Mouse (Mus musculus) MEL (cell line): Measurements from ENCODE around the gene Olfr12. TPM values are rescaled to one million over a fixed set of nuclear protein-coding genes. Genes with fewer than 3 reads are reported as not detected.

ENCODE experiments used
- DNase-seq: peaks from one replicate; pipeline ENCODE4 v3.0.0; 2011; ENCODE audit warnings: low read depth, low spot score
- H3K27ac ChIP-seq: 2 replicates; pipeline ENCODE4 v1.5.1; 2012; ENCODE audit warnings: low read depth, mild to moderate bottlenecking, control low read depth, low read length, moderate library complexity; ENCODE audit not compliant: control insufficient read depth
- H3K27me3 ChIP-seq, 2 experiments: fragments of 150-350 bp in 1 of 2; sonication (generic) in 1 of 2; 2 replicates each; pipeline ENCODE4 v1.6.1; 2012; ENCODE audit warnings: low read length in 2 of 2, mild to moderate bottlenecking in 2 of 2, improper control_type of control experiment in 1 of 2, moderate library complexity in 1 of 2; ENCODE audit not compliant: insufficient read depth in 2 of 2, control insufficient read depth in 1 of 2
- H3K36me3 ChIP-seq, 2 experiments: 2 replicates each; pipeline ENCODE4 v1.6.1; 2012 to 2014; ENCODE audit warnings: low read length in 2 of 2, improper control_type of control experiment in 1 of 2, inconsistent platforms in 1 of 2, mild to moderate bottlenecking in 1 of 2; ENCODE audit not compliant: insufficient read depth in 2 of 2, control insufficient read depth in 1 of 2
- H3K4me1 ChIP-seq, 2 experiments: fragments of 150-350 bp in 1 of 2; sonication (generic) in 1 of 2; 2 replicates each; pipeline ENCODE4 v1.6.1; 2012; ENCODE audit warnings: low read length in 2 of 2, improper control_type of control experiment in 1 of 2, mild to moderate bottlenecking in 1 of 2; ENCODE audit not compliant: insufficient read depth in 2 of 2, control insufficient read depth in 1 of 2
- H3K4me3 ChIP-seq, 2 experiments: fragments of 150-350 bp in 1 of 2; sonication (generic) in 1 of 2; 2 replicates each; pipeline ENCODE4 v1.5.1; 2012; ENCODE audit warnings: low read depth in 2 of 2, low read length in 2 of 2, mild to moderate bottlenecking in 2 of 2, moderate library complexity in 2 of 2, control low read depth in 1 of 2, improper control_type of control experiment in 1 of 2; ENCODE audit not compliant: control insufficient read depth in 1 of 2, insufficient read depth in 1 of 2
- H3K79me2 ChIP-seq: 2 replicates; pipeline ENCODE4 v1.6.1; 2012; ENCODE audit warnings: mild to moderate bottlenecking, low read length, moderate library complexity; ENCODE audit not compliant: control insufficient read depth, poor library complexity, insufficient read depth
- H3K9ac ChIP-seq: 2 replicates; pipeline ENCODE4 v1.6.1; 2012; ENCODE audit warnings: low read depth, mild to moderate bottlenecking, control low read depth, low read length, moderate library complexity; ENCODE audit not compliant: control insufficient read depth, poor library complexity, severe bottlenecking
- H3K9me3 ChIP-seq: fragments of 150-350 bp; sonication (generic); replicated peaks from 2 replicates; pipeline ENCODE4 v1.6.1; 2012; ENCODE audit warnings: mild to moderate bottlenecking, low read length, improper control_type of control experiment, moderate library complexity; ENCODE audit not compliant: insufficient read depth
- CHD1 ChIP-seq: IDR thresholded peaks from 2 replicates; pipeline ENCODE4 v1.6.1; 2012; ENCODE audit warnings: low read depth, mild to moderate bottlenecking, inconsistent platforms, low read length, improper control_type of control experiment
- CHD2 ChIP-seq: IDR thresholded peaks from 2 replicates; pipeline ENCODE4 v1.6.1; 2011; ENCODE audit warnings: low read length, improper control_type of control experiment
- CTCF ChIP-seq, 3 experiments: IDR thresholded peaks in 2 of 3; conservative IDR thresholded peaks in 1 of 3; 2 replicates each; pipeline ENCODE4 v1.5.1; 2011 to 2012; ENCODE audit warnings: low read length in 3 of 3, low read depth in 2 of 3, mild to moderate bottlenecking in 2 of 3, improper control_type of control experiment in 1 of 3, inconsistent platforms in 1 of 3, mixed read lengths in 1 of 3, moderate library complexity in 1 of 3; ENCODE audit not compliant: control insufficient read depth in 1 of 3, insufficient read depth in 1 of 3, poor library complexity in 1 of 3, severe bottlenecking in 1 of 3
- E2F4 ChIP-seq: IDR thresholded peaks from 2 replicates; pipeline ENCODE4 v1.6.1; 2011; ENCODE audit warnings: low read depth, low read length, improper control_type of control experiment, borderline replicate concordance
- EP300 ChIP-seq, 2 experiments: IDR thresholded peaks; 2 replicates each; pipeline ENCODE4 v1.6.1; 2011; ENCODE audit warnings: improper control_type of control experiment in 2 of 2, low read length in 2 of 2, low read depth in 1 of 2, mild to moderate bottlenecking in 1 of 2
- ETS1 ChIP-seq: IDR thresholded peaks from 2 replicates; pipeline ENCODE4 v1.6.1; 2012; ENCODE audit warnings: low read depth, mild to moderate bottlenecking, inconsistent platforms, low read length, improper control_type of control experiment, moderate library complexity
- GABPA ChIP-seq: IDR thresholded peaks from 2 replicates; pipeline ENCODE4 v1.6.1; 2012; ENCODE audit warnings: low read depth, mild to moderate bottlenecking, inconsistent platforms, low read length, improper control_type of control experiment, moderate library complexity
- HCFC1 ChIP-seq: IDR thresholded peaks from 2 replicates; pipeline ENCODE4 v1.6.1; 2012; ENCODE audit warnings: low read depth, mild to moderate bottlenecking, inconsistent platforms, low read length, improper control_type of control experiment, moderate library complexity
- MAX ChIP-seq: IDR thresholded peaks from 2 replicates; pipeline ENCODE4 v1.6.1; 2011; ENCODE audit warnings: low read length, improper control_type of control experiment
- MAZ ChIP-seq: IDR thresholded peaks from 2 replicates; pipeline ENCODE4 v1.6.1; 2012; ENCODE audit warnings: low read depth, mild to moderate bottlenecking, inconsistent platforms, low read length, improper control_type of control experiment
- MYC ChIP-seq: IDR thresholded peaks from 2 replicates; pipeline ENCODE4 v1.6.1; 2011; ENCODE audit warnings: low read depth, mild to moderate bottlenecking, low read length, improper control_type of control experiment, moderate library complexity
- NELFE ChIP-seq: IDR thresholded peaks from 2 replicates; pipeline ENCODE4 v1.6.1; 2011; ENCODE audit warnings: low read depth, low read length, improper control_type of control experiment
- NRF1 ChIP-seq: IDR thresholded peaks from 2 replicates; pipeline ENCODE4 v1.6.1; 2014; ENCODE audit warnings: low read depth, mild to moderate bottlenecking, inconsistent platforms, low read length, improper control_type of control experiment, moderate library complexity; ENCODE audit not compliant: poor library complexity, insufficient read depth, severe bottlenecking
- POLR2A ChIP-seq, 2 experiments: IDR thresholded peaks; 2 replicates each; pipeline ENCODE4 v1.6.1; 2011 to 2012; ENCODE audit warnings: low read length in 2 of 2, mild to moderate bottlenecking in 2 of 2, control low read depth in 1 of 2, improper control_type of control experiment in 1 of 2, low read depth in 1 of 2, moderate library complexity in 1 of 2; ENCODE audit not compliant: control insufficient read depth in 1 of 2, insufficient read depth in 1 of 2, poor library complexity in 1 of 2
- POLR2AphosphoS2 ChIP-seq: IDR thresholded peaks from 2 replicates; pipeline ENCODE4 v1.6.1; 2011; ENCODE audit warnings: low read length, improper control_type of control experiment
- POLR2AphosphoS5 ChIP-seq: IDR thresholded peaks from 2 replicates; pipeline ENCODE4 v1.6.1; 2012; ENCODE audit warnings: low read depth, borderline replicate concordance, mild to moderate bottlenecking, inconsistent platforms, low read length, moderate library complexity, mixed read lengths
- RAD21 ChIP-seq: IDR thresholded peaks from 2 replicates; pipeline ENCODE4 v1.6.1; 2011; ENCODE audit warnings: mild to moderate bottlenecking, low read depth, low read length, improper control_type of control experiment
- SIN3A ChIP-seq: IDR thresholded peaks from 2 replicates; pipeline ENCODE4 v1.6.1; 2012; ENCODE audit warnings: low read length, improper control_type of control experiment, inconsistent platforms
- SMC3 ChIP-seq: IDR thresholded peaks from 2 replicates; pipeline ENCODE4 v1.6.1; 2011; ENCODE audit warnings: low read depth, low read length, improper control_type of control experiment
- TAL1 ChIP-seq: IDR thresholded peaks from 2 replicates; pipeline ENCODE4 v1.6.1; 2012; ENCODE audit warnings: mild to moderate bottlenecking, inconsistent platforms, low read length, moderate library complexity, mixed read lengths
- TCF12 ChIP-seq: IDR thresholded peaks from 2 replicates; pipeline ENCODE4 v1.6.1; 2014; ENCODE audit warnings: low read depth, mild to moderate bottlenecking, inconsistent platforms, low read length, improper control_type of control experiment, moderate library complexity
- UBTF ChIP-seq: IDR thresholded peaks from 2 replicates; pipeline ENCODE4 v1.6.1; 2012; ENCODE audit warnings: low read depth, mild to moderate bottlenecking, inconsistent platforms, low read length, improper control_type of control experiment, moderate library complexity, borderline replicate concordance; ENCODE audit not compliant: insufficient read depth
- USF1 ChIP-seq: IDR thresholded peaks from 2 replicates; pipeline ENCODE4 v1.6.1; 2014; ENCODE audit warnings: low read depth, mild to moderate bottlenecking, inconsistent platforms, low read length, improper control_type of control experiment, moderate library complexity
- ZC3H11A ChIP-seq: IDR thresholded peaks from 2 replicates; pipeline ENCODE4 v1.6.1; 2012; ENCODE audit warnings: low read depth, mild to moderate bottlenecking, inconsistent platforms, low read length, improper control_type of control experiment
- ZKSCAN1 ChIP-seq: IDR thresholded peaks from 2 replicates; pipeline ENCODE4 v1.6.1; 2012; ENCODE audit warnings: low read depth, mild to moderate bottlenecking, inconsistent platforms, low read length, improper control_type of control experiment, moderate library complexity
- ZMIZ1 ChIP-seq: IDR thresholded peaks from 2 replicates; pipeline ENCODE4 v1.6.1; 2012; ENCODE audit warnings: low read depth, mild to moderate bottlenecking, inconsistent platforms, low read length, improper control_type of control experiment, moderate library complexity
- polyA plus RNA-seq, 2 experiments: library from polyadenylated mRNA; stranded (reverse) in 1 of 2; unstranded in 1 of 2; fragments of >175 nt in 1 of 2; fragments of >200 nt in 1 of 2; gene quantifications; 2 replicates each; pipeline versions ENCODE4 v1.2.1 to v1.2.4; 2012; ENCODE audit warnings: low replicate concordance in 2 of 2, low read depth in 1 of 2; ENCODE audit not compliant: insufficient read length in 2 of 2, insufficient read depth in 1 of 2, missing spikeins in 1 of 2
- total RNA-seq: library from RNA; depleted of rRNA; stranded (reverse); fragments of 300-350 nt; gene quantifications from 2 replicates; pipeline ENCODE4 v1.2.3, GENCODE M21; 2012

Gene Olfr12
- total and polyA plus RNA-seq, 3 experiments, result not detected

DNA sequence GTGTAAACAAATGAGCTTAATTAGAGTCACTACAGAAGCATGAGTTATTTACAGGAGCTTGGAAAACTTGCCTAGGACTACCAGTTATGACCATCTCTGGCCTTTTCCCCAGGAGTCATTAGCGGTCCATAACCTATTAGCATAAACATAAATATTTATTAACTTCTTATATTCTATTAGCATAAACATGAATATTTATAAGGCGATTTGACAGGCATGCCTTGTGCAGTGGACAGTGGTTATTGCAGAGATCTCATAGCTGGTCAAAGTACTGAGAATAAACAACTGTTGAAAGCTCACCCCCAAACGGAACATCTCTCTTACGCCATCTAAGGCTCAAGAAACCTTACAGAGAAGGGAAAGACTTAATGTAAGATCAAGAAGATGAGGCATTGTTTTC, 4.4 kb upstream of the Olfr12 start:
- no peak overlapping the region for H3K4me3 ChIP-seq
- no peak for TF ChIP-seq GABPA
- no peak for TF ChIP-seq CTCF (IDR thresholded peaks at IDR 0.05 in 2 of 3, conservative IDR thresholded peaks at IDR 0.05 in 1 of 3; ENCODE audit: control insufficient read depth in 1 of 3, insufficient read depth in 1 of 3, low read depth in 2 of 3, low read length in 3 of 3, poor library complexity in 1 of 3, severe bottlenecking in 1 of 3)
- no peak for TF ChIP-seq MAX
- TF ChIP-seq SMC3, result no peak
- TF ChIP-seq E2F4, result no peak
- TF ChIP-seq EP300 (IDR thresholded peaks at IDR 0.05; ENCODE audit: low read depth in 1 of 2, low read length in 2 of 2), result no peak
- TF ChIP-seq UBTF, result no peak
- TF ChIP-seq MYC, result no peak
- no peak for TF ChIP-seq TCF12
- no peak for TF ChIP-seq CHD1
- no peak for TF ChIP-seq SIN3A
- no peak for TF ChIP-seq ZKSCAN1
- no peak for TF ChIP-seq POLR2AphosphoS2
- no peak for TF ChIP-seq NRF1
- TF ChIP-seq, all 39 proteins: peak for 0
- no peak overlapping the region for H3K27ac ChIP-seq
- no peaks in the 10 kb centered on the region for H3K27me3 ChIP-seq
- no peaks in the 10 kb centered on the region for H3K9me3 ChIP-seq
- H3K9ac ChIP-seq, result no peak overlapping the region
- H3K36me3 ChIP-seq, result no peaks in the 10 kb centered on the region
- no peak for DNase-seq
- no peaks in the 10 kb centered on the region for H3K79me2 ChIP-seq
- H3K4me1 ChIP-seq, result no peaks in the 10 kb centered on the region

DNA sequence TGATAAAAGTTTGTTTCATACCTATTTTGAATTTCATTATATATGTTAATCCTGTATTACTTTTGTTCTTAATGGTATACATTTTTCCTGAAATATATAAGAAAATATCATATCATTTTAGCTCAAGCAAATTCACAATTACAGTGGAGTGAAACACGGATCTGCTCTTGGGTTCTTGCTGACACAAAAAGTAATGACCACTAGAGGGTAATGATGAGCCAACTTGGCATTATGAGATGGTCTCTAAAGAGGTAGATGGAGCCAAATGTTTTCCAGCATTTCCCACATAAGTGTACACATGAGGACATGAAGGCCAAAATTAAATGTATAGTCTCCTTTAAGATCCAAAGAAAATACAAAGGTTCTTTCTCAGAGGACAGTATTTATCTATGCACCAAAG, 3.1 kb upstream of the Olfr12 start:
- no peak overlapping the region for H3K4me3 ChIP-seq
- no peaks in the 10 kb centered on the region for H3K36me3 ChIP-seq
- H3K4me1 ChIP-seq, result no peaks in the 10 kb centered on the region
- DNase-seq, result peak; percentile 59
- H3K79me2 ChIP-seq, result no peaks in the 10 kb centered on the region
- no peak overlapping the region for H3K9ac ChIP-seq
- no peak overlapping the region for H3K27ac ChIP-seq
- TF ChIP-seq CTCF (IDR thresholded peaks at IDR 0.05 in 2 of 3, conservative IDR thresholded peaks at IDR 0.05 in 1 of 3; ENCODE audit: control insufficient read depth in 1 of 3, insufficient read depth in 1 of 3, low read depth in 2 of 3, low read length in 3 of 3, poor library complexity in 1 of 3, severe bottlenecking in 1 of 3), result peak; percentile 16 to 85 (median 57); a peak in 5 of 6 replicates
- peak; percentile 53 for TF ChIP-seq ZC3H11A
- TF ChIP-seq USF1, result no peak
- TF ChIP-seq SMC3, result peak; percentile 84
- TF ChIP-seq RAD21, result peak; percentile 85
- TF ChIP-seq ZKSCAN1, result no peak
- no peak for TF ChIP-seq POLR2A (IDR thresholded peaks at IDR 0.05; ENCODE audit: control insufficient read depth in 1 of 2, insufficient read depth in 1 of 2, low read depth in 1 of 2, low read length in 2 of 2, poor library complexity in 1 of 2)
- TF ChIP-seq ETS1, result no peak
- no peak for TF ChIP-seq POLR2AphosphoS5
- no peak for TF ChIP-seq CHD2
- TF ChIP-seq HCFC1, result no peak
- no peak for TF ChIP-seq TAL1
- TF ChIP-seq NELFE, result no peak
- no peak for TF ChIP-seq ZMIZ1
- no peak for TF ChIP-seq MYC
- TF ChIP-seq MAZ, result no peak
- TF ChIP-seq, all 39 proteins: peak for 4
- Histone ChIP-seq H3K27me3 (no peaks in the 10 kb centered on the region), H3K9me3 (no peaks in the 10 kb centered on the region)
